Comparison of ENCODE assay signal across 13 mouse cellular contexts in the genomic region with DNA sequence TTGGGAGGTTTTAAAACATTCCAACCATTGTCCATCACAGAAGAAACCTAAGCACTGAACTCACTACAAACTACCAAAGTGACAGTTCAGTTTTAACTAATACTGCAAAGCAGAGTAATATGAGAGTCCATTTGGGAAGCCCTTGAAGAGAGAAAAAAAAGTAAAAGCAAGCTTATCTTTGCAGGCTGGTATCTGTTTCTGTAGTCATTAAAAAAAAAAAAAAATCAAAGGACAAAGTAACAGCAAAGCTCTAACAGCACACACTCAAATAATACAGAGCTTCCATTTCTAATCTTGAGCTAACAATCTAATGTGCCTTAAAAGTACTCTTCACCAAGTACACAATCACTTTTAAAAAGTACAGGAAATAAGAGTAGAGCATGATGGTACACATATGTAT. TPM values are rescaled to one million over a fixed set of nuclear protein-coding genes. Genes with fewer than 3 reads are reported as not detected.
DNase-seq lines count a peak whose midpoint lies in the region; ATAC-seq lines count a peak whose summit lies in the region.
"Had no signal": no experiment of that assay in that cellular context is flagged by ENCODE, and none has a peak within 500 bp of the region (broad histone marks: within the 10 kb centered on the region; RNA-seq: fewer than 3 reads in every experiment).

No protein-coding gene starts in this region.

- H3K27me3 ChIP-seq in kidney, embryonic 15.5 days: no peaks in the 10 kb centered on the region
- no peaks in the 10 kb centered on the region for H3K27me3 ChIP-seq in embryonic facial prominence, embryonic 12.5 days
- H3K27me3 ChIP-seq in hindbrain, embryonic 13.5 days: no peaks in the 10 kb centered on the region
- no peaks in the 10 kb centered on the region for H3K27me3 ChIP-seq in midbrain, embryonic 13.5 days

- no peaks in the 10 kb centered on the region for H3K9me3 ChIP-seq in kidney, embryonic 15.5 days (replicated peaks)
- H3K9me3 ChIP-seq in embryonic facial prominence, embryonic 12.5 days: no peaks in the 10 kb centered on the region
- H3K9me3 ChIP-seq in hindbrain, embryonic 13.5 days: no peaks in the 10 kb centered on the region
- no peaks in the 10 kb centered on the region for H3K9me3 ChIP-seq in midbrain, embryonic 13.5 days

- ATAC-seq in kidney, embryonic 15.5 days (replicated peaks; ENCODE audit: low FRiP score): no peak
- ATAC-seq in embryonic facial prominence, embryonic 12.5 days (ENCODE audit: insufficient number of reproducible peaks, insufficient read depth, low FRiP score, low TSS enrichment): no peak
- no peak for ATAC-seq in hindbrain, embryonic 13.5 days (ENCODE audit: low FRiP score)
- no peak for ATAC-seq in midbrain, embryonic 13.5 days
- ATAC-seq: activated CD4-positive, CD25-positive, alpha-beta regulatory T cell, adult 4 months had no signal

- H3K4me2 ChIP-seq in kidney, embryonic 15.5 days: peak overlapping the region; percentile 76
- H3K4me2 ChIP-seq in embryonic facial prominence, embryonic 12.5 days (replicated peaks): peak overlapping the region; percentile 95
- H3K4me2 ChIP-seq in hindbrain, embryonic 13.5 days: peak overlapping the region; percentile 99
- H3K4me2 ChIP-seq in midbrain, embryonic 13.5 days (replicated peaks): peak overlapping the region; percentile 96

- no peak overlapping the region for H3K27ac ChIP-seq in kidney, embryonic 15.5 days
- H3K27ac ChIP-seq in embryonic facial prominence, embryonic 12.5 days: no peak overlapping the region
- H3K27ac ChIP-seq in hindbrain, embryonic 13.5 days: no peak overlapping the region
- H3K27ac ChIP-seq in midbrain, embryonic 13.5 days: no peak overlapping the region
- H3K27ac ChIP-seq: gastrocnemius, adult 2 months had no signal

- no peak overlapping the region for H3K4me3 ChIP-seq in kidney, embryonic 15.5 days (replicated peaks)
- no peak overlapping the region for H3K4me3 ChIP-seq in embryonic facial prominence, embryonic 12.5 days
- no peak overlapping the region for H3K4me3 ChIP-seq in hindbrain, embryonic 13.5 days
- 0 out of 2 replicates have a peak overlapping the region, but pooled peaks have one; percentile 2 for H3K4me3 ChIP-seq in midbrain, embryonic 13.5 days (replicated peaks)
- H3K4me3 ChIP-seq: gastrocnemius, adult 2 months had no signal

- H3K4me1 ChIP-seq in kidney, embryonic 15.5 days: peaks cover 31% of the 10 kb centered on the region
- H3K4me1 ChIP-seq in embryonic facial prominence, embryonic 12.5 days: peaks cover 30% of the 10 kb centered on the region
- H3K4me1 ChIP-seq in hindbrain, embryonic 13.5 days (replicated peaks): peaks cover 46% of the 10 kb centered on the region
- H3K4me1 ChIP-seq in midbrain, embryonic 13.5 days (replicated peaks): peaks cover 55% of the 10 kb centered on the region

- peaks cover 19% of the 10 kb centered on the region for H3K36me3 ChIP-seq in kidney, embryonic 15.5 days
- H3K36me3 ChIP-seq in embryonic facial prominence, embryonic 12.5 days: peaks cover 10% of the 10 kb centered on the region
- peaks cover 4% of the 10 kb centered on the region for H3K36me3 ChIP-seq in hindbrain, embryonic 13.5 days
- peaks cover 9% of the 10 kb centered on the region for H3K36me3 ChIP-seq in midbrain, embryonic 13.5 days

- DNase-seq in kidney, adult 8-10 months: no peak
- DNase-seq in retina, embryonic 14.5 days (ENCODE audit: low spot score): no peak
- DNase-seq in adrenal gland, adult 2 months: no peak
- no peak for DNase-seq in layer of hippocampus, adult 9-11 months
- DNase-seq: gastrocnemius, adult 2 months; heart, postnatal 4 days; lung, adult 2 months; right cerebral cortex, postnatal 4 days had no signal

- no peak overlapping the region for H3K9ac ChIP-seq in kidney, embryonic 15.5 days
- no peak overlapping the region for H3K9ac ChIP-seq in embryonic facial prominence, embryonic 12.5 days
- H3K9ac ChIP-seq in hindbrain, embryonic 13.5 days: no peak overlapping the region
- no peak overlapping the region for H3K9ac ChIP-seq in midbrain, embryonic 13.5 days (replicated peaks)

RNA-seq across cellular contexts. Expression of gene Hnrnpm, which starts 4.9 kb away (rescaled TPM):
- 369 and 383 TPM in 2 replicates for polyA plus RNA-seq in kidney, embryonic 15.5 days (2015; fragmentation: Nextera tagmentation; extraction: Ambion mirVana)
- 428 and 475 TPM in 2 replicates for polyA plus RNA-seq in embryonic facial prominence, embryonic 12.5 days (2016; fragmentation: Nextera tagmentation; extraction: Ambion mirVana)
- 241 and 245 TPM in 2 replicates for polyA plus RNA-seq in hindbrain, embryonic 13.5 days (2015; fragmentation: Nextera tagmentation; extraction: Ambion mirVana)
- 283 and 294 TPM in 2 replicates for polyA plus RNA-seq in midbrain, embryonic 13.5 days (2015; fragmentation: Nextera tagmentation; extraction: Ambion mirVana)
- total RNA-seq in adrenal gland, adult 2 months (2021): 100 to 1,000 TPM; 142 to 166 TPM
- 66.7 and 70.9 TPM in 2 replicates for polyA plus RNA-seq in adrenal gland, adult 2 months (2012; rRNA removed)

RNA-seq across cellular contexts. Expression of gene March2, which starts 36.7 kb away (rescaled TPM):
- polyA plus RNA-seq in kidney, embryonic 15.5 days (2015; fragmentation: Nextera tagmentation; extraction: Ambion mirVana): 50.9 and 57.5 TPM in 2 replicates
- 44.7 and 47.1 TPM in 2 replicates for polyA plus RNA-seq in embryonic facial prominence, embryonic 12.5 days (2016; fragmentation: Nextera tagmentation; extraction: Ambion mirVana)
- polyA plus RNA-seq in hindbrain, embryonic 13.5 days (2015; fragmentation: Nextera tagmentation; extraction: Ambion mirVana): 68.4 and 69.1 TPM in 2 replicates
- polyA plus RNA-seq in midbrain, embryonic 13.5 days (2015; fragmentation: Nextera tagmentation; extraction: Ambion mirVana): 54.4 and 55.8 TPM in 2 replicates
- 100 to 1,000 TPM; 112 to 117 TPM for total RNA-seq in adrenal gland, adult 2 months (2021)
- 150 and 170 TPM in 2 replicates for polyA plus RNA-seq in adrenal gland, adult 2 months (2012; rRNA removed)

RNA-seq across cellular contexts. Expression of gene Pram1, which starts 43.9 kb away (rescaled TPM):
- 0.80 TPM in 1 of 2 replicates, not detected in the other for polyA plus RNA-seq in kidney, embryonic 15.5 days (2015; fragmentation: Nextera tagmentation; extraction: Ambion mirVana)
- polyA plus RNA-seq in embryonic facial prominence, embryonic 12.5 days (2016; fragmentation: Nextera tagmentation; extraction: Ambion mirVana): 0.50 and 1.1 TPM in 2 replicates
- 0.49 and 0.83 TPM in 2 replicates for polyA plus RNA-seq in hindbrain, embryonic 13.5 days (2015; fragmentation: Nextera tagmentation; extraction: Ambion mirVana)
- polyA plus RNA-seq in midbrain, embryonic 13.5 days (2015; fragmentation: Nextera tagmentation; extraction: Ambion mirVana): 0.81 and 0.93 TPM in 2 replicates
- under 1 TPM; 0.49 to 0.97 TPM for total RNA-seq in adrenal gland, adult 2 months (2021)
- polyA plus RNA-seq in adrenal gland, adult 2 months (2012; rRNA removed): not detected in 2 replicates
- total RNA-seq: heart, postnatal 4 days had no signal
- polyA plus RNA-seq: lung, adult 2 months had no signal

RNA-seq across cellular contexts. Expression of gene Zfp414, which starts 52.9 kb away (rescaled TPM):
- 43.4 and 56.6 TPM in 2 replicates for polyA plus RNA-seq in kidney, embryonic 15.5 days (2015; fragmentation: Nextera tagmentation; extraction: Ambion mirVana)
- 40.0 and 40.4 TPM in 2 replicates for polyA plus RNA-seq in embryonic facial prominence, embryonic 12.5 days (2016; fragmentation: Nextera tagmentation; extraction: Ambion mirVana)
- polyA plus RNA-seq in hindbrain, embryonic 13.5 days (2015; fragmentation: Nextera tagmentation; extraction: Ambion mirVana): 68.9 and 70.0 TPM in 2 replicates
- 68.0 and 69.0 TPM in 2 replicates for polyA plus RNA-seq in midbrain, embryonic 13.5 days (2015; fragmentation: Nextera tagmentation; extraction: Ambion mirVana)
- total RNA-seq in adrenal gland, adult 2 months (2021): 10 to 100 TPM; 35.1 to 39.4 TPM
- polyA plus RNA-seq in adrenal gland, adult 2 months (2012; rRNA removed): 105 and 106 TPM in 2 replicates
